Mouse (Mus musculus) spleen, postnatal 4 days (tissue): ENCODE results near the gene Adam1a.
"Not testable (repeated sequence)": the region's sequence is repeated elsewhere in the genome, so short reads cannot be mapped to it uniquely, and the experiment has no call there.

ENCODE experiments used
- DNase-seq, 2 experiments: peaks; one replicate each; pipeline ENCODE4 v3.0.0; 2022; ENCODE audit warnings: low spot score in 2 of 2

Adam1a gene

DNA sequence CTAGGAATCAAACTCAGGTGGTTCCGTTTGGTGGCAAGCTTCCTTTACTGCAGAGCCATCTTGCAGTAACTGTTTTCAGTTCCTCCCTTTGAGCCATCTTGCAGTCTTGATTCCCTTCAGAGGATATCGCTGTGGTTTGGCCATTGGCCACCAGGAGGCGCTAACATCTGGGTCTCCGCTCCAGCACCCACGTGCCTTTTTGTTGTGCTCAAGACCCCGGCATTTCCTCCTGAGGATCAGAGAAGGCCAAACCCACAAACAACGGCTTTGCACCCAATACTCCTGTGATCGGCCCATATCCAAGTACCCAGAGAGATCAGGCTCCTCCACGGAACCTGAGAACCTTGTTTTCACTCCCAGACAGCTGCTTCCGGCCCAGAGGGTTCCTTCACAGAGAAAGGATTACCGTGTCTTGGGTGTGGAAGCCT lies 19.2 kb upstream of the Adam1a start:
- DNase-seq: peak; percentile 89 to 97

- no peak for DNase-seq
Measured at GRCm38 (mm10) chr5:121562436-121562835, 17.2 kb upstream of the Adam1a start.

DNA sequence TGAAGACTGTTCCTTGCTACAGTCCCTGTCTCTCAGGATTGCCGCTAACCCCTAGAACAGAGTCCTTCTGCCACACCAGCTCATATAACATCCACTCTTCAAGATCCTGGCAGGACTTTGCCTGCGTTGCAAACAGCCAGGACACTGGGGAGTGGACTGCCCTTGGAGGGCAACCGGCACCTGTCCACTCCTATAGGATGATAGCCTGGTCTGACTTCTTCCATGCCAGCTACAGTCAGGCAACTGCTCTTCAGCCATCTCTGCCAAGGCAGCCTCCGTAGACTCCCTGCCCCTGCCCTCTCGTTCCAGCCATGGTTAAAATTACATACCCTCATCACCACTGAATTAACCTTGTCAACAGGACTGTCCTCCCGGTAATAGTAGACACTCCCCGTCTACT lies 3.9 kb upstream of the Adam1a start:
- no peak for DNase-seq

DNA sequence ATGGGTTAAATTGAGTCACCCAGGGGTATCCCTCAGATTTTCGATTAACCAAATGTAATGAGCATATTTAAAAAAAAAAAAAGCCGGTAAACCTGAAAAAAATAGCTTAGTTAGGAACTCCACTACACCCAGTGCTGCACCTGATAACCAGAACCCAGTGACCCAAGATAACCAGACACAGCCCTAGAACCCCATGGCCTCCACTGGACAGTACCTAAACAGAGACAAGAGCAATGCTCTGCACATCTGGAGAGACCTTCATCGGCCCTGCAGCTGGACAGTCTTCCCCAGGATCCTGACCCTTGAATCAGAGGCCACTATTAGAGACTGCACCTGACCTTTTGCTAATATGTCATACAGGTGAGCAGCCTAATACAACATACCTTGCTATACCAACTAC lies 1.8 kb upstream of the Adam1a start:
- DNase-seq: no peak

- peak; percentile 68 to 78 for DNase-seq
Measured at GRCm38 (mm10) chr5:121546530-121546895, 1.2 kb upstream of the Adam1a start.

DNA sequence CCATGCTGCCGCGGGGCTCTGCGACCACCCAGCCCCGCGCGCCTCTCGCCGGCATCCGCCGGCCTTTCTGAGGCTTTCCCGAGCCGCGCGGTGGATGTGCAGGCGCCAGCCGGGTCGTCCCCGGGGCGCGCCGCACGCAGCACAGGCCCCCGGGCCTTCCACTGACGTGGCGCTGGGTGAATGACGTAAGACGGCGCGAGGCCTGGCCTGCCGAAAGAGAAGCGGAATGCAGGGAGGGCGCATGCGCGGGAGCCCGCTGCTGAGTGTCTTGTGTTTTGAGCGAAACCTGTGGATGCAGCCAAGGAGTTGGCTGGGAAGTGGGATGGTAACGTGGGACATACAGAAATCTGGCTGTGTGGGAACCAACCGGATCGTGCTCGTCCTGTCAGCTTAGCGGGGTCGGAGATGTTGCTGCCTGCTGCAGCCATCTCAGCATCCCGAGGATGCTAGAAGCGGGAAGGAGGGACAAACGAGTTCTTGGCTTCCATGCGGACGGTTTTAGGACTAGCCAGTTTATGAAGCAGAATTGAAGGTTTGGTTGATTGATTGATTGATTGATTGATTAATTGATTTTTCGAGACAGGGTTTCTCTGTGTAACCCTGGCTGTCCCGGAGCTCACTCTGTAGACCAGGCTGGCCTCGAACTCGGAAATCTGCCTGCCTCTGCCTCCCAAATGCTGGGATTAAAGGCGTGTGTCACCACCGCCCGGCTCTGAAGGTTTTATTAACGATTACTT lies 679 bp upstream of the Adam1a start, which contains the start of gene Mapkapk5:
Gene Mapkapk5, minus strand, starts transcription at position 113 of the 737 bp plus-strand sequence.
- DNase-seq: peak; percentile 97 to 99

- no peak for DNase-seq
Measured at GRCm38 (mm10) chr5:121543370-121543769, 1.9 kb downstream of the Adam1a start.

DNA sequence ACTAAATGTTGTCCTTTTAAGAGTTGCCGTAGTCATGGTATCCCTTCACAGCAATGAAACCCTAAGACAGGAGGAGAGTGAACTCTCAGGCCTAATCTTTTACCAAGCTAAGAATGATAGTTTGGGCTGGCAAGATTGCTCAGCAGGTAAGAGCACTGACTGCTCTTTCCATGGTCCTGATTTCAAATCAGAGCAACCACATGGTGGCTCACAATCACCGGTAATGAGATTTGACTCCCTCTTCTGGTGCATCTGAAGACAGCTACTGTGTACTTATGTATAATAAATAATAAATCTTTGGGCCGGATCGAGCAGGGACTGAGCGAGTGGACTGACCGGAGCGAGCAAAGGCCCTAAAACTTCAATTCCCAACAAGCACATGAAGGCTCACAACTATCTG lies 4.0 kb downstream of the Adam1a start:
- DNase-seq: no peak

DNA sequence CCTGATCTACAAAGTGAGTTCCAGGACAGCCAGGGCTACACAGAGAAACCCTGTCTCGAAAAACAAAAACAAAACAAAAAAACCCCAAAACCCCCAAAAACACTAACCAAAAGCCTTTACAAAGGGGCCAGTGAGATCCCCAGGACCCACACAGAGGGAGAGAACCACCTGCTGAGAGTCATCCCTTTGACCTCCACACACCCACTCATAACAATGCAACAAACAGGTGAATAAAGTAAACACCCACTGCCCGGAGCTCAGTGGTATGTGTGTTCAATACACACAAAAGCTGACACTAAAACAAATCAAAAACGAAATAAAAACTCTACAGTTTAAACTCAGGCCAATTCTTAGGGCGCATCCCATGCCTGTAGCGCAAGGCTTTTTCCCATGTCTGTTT lies 5.2 kb downstream of the Adam1a start:
- DNase-seq: no peak

GRCm38 (mm10) chr5:121537588-121537987 lies 7.7 kb downstream of the Adam1a start:
- DNase-seq: no peak

DNA sequence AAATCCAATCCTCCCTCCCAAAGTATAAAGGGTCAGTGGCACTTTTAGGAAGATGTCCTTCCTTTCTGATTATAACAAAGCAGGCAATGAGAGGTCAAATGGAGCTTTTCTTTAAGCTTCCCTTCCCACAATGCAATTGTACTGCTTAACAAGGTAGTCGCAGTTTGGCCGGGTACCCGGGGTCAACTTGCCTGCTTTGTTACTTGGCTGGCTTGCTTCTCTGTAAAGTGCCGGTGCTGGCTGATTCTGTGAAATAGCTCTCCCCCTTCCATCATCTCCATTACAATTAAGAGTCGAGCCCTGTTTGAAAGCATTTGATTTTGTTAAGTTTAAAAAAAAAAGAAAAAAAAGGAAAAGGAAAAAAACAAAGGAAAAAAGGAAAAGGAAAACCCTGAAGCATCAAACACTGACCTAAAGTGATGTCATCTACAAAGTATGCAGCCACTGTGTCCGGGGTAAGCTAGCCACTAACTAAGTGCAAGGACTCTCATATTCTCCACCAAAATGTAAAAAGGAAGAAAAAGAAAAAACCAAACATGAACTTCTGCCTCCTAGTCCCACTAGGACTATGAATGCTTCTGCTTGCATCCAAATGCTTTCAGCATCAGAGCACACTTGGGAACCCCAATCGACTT lies 8.2 kb downstream of the Adam1a start:
- DNase-seq: no peak

GRCm38 (mm10) chr5:121535116-121535515 lies 10.2 kb downstream of the Adam1a start:
- DNase-seq: no peak

DNA sequence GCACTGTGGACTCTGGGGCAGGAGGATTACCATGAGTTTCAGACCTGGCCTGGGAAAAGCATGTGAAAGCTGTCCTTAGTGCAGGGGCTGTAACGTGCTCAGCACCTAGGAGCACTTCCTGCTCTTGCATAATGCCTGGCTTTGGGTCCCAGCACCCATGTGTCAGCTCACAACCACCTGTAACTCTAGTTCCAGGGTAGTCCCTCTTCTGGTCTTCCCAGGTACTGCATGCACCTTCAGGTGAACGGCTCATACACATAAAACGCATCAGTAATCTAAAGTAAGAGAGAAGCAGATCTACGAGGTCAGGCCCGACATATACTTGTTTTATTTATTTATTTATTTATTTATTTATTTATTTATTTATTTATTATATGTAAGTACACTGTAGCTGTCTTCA lies 10.8 kb downstream of the Adam1a start:
- peak in 1 of 2 experiments; percentile 69 for DNase-seq

GRCm38 (mm10) chr5:121526961-121527360 lies 18.3 kb downstream of the Adam1a start:
- DNase-seq: no peak

DNA sequence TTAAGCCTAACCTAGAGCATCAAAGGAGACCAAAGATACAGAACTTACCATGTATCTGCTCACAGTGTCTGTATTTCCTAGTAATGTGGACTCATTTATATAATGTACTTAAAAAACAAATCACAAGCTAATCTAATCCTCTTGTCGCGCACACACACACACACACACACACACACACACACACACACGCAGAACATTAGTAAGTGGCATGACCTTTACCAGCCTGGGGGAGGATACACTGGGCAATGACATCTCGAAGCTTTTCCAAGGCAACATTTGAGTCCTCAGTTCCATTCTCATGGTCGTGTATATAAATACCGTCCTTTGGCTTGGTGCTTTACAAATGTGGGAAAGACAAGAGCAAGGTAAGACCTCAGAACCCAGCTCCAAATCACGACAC lies 18.8 kb downstream of the Adam1a start:
- DNase-seq: no peak

- DNase-seq: no peak
Measured at GRCm38 (mm10) chr5:121525774-121526450, 19.4 kb downstream of the Adam1a start.

GRCm38 (mm10) chr5:121519758-121520157 lies 25.5 kb downstream of the Adam1a start:
- DNase-seq: not testable (repeated sequence)

DNA sequence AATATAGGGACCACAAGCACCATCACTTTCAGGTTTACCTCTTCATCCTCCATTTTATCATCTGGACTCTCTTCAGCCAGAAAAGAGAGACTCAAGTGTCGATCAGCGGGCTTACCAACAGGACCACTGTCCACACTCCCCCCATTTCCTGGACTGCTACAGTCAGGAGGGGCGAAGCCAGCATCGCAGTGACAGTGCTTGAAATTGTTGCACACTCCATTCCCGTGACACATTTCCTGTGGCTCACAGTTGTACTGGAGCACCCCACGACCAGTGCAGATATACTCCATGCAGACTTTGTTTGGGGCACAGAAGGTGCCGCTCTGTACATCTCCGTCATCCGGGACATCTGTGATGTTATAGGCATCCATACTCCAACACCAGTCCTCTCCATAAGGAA lies 26.3 kb downstream of the Adam1a start:
- DNase-seq: no peak

- no peak for DNase-seq
Measured at GRCm38 (mm10) chr5:121510009-121510408, 35.3 kb downstream of the Adam1a start.

DNA sequence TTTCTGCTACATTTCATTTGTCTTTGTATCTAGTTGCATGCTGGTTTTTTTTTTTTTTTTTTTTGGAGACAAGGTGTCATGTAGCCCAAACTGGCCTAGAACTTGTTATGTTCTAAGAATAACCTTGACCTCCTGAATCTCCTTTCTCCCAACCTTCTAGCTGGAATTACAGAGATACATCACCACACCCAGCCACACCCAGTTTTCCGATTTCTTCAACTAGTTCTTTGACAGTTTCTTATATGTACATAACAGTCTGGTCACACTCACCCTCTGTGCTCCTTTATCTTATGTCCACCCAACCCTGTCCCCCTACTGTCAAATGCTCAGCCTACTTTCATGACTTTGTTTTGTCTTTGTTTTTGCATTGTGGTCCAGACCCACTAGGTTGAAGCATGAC lies 38.4 kb downstream of the Adam1a start:
- DNase-seq: no peak

DNA sequence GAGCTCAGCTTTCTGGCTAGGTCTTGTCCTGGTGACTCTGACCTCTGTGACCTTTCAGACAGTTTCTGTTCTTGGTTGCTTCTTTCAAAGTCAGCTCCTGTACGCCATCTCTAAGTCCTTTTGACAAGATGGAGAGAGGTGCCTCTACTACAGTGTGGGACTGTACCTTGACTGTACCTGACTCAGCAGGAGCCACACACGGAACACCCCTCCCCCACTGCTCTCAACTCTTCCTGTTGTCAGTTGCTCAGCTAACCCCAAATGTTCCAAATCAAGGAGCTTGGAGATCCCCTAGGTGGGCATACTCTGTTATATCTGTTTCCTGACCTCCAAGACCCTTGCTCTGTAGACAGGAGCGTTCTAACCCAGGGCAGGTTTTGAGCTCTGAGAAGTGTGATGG lies 42.1 kb downstream of the Adam1a start, which contains the start of gene Adam1b:
Gene Adam1b, minus strand, starts transcription at position 205 of the 400 bp plus-strand sequence.
- DNase-seq: no peak

DNA sequence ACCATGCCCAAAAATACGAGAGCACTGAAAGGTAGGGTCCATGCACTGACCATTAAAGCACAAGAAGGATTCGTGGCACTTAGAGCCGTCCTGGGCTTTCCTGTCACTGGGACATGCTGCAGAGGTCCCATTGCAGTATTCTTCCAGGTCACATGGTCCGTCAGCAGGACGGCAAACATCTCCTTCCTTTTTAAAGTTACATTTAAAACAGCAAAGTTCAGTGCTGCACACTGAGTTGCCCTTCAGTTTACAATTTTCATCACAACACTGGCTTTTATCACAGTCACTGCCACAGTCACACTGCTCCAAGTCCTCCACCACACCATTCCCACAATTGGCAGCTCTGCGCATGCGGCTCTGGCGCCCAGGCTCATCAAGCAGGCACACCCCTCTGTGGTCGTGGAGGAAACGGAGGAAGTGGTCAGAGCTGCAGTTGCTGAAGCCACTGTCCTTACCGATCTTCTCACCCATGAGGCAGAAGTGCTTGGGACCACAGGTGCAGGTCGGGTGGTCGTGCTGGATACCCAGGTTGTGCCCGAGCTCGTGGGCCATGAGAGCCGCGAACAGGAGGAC lies 43.8 kb downstream of the Adam1a start:
- DNase-seq: not testable (repeated sequence)
